Mouse (Mus musculus) adrenal gland, adult 8-10 months (tissue): ENCODE results near the gene Zpld1. TPM values are rescaled to one million over a fixed set of nuclear protein-coding genes. Genes with fewer than 3 reads are reported as not detected.

Experiments
- DNase-seq: peaks from one replicate; pipeline ENCODE4 v3.0.0; 2022
- total RNA-seq, 4 experiments: library from RNA; stranded (reverse); gene quantifications; 2 replicates each; pipeline ENCODE4 v1.2.4; 2022

Gene Zpld1
- not detected for total RNA-seq

DNA sequence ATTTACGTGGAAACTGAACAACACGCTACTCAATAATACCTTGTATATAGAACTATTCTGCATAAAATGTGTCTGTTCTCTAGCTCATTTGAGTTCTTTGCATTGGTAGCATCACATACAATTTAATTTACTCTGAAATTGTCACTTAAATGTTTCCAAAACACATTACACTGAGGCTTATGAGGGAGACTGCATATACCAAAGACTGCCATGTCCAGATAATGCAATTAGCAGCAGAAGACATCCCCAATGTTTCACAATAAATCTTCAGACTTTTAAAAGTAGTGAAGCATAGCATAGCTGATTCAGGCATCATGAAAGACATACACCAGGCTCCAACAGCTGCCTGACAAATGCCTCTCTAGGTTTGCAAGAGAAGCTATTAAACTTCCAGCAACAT is at the start of gene Zpld1:
TSS of gene Zpld1 (minus strand) at position 101 of the 400 bp plus-strand sequence.
- DNase-seq = no peak

DNA sequence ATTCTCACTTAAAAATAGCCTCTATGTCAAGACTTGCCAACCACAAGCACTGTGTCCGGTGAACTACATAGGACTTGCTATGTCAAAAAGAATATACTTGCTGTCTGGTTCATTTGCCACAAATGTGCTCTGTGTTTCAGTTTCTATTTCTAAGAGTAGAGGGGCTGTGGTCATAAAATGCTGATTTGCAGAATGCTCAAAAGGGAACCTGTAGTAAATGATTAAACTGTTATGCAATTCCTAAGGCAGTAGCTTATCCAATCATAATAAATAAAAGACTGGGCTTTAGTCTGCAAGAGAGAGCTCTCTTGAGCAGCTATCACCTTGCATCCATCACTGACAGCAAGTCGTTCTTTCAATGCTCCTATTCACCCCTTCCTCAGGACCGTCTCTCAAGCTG is 47.9 kb upstream of the Zpld1 start:
- no peak for DNase-seq

DNA sequence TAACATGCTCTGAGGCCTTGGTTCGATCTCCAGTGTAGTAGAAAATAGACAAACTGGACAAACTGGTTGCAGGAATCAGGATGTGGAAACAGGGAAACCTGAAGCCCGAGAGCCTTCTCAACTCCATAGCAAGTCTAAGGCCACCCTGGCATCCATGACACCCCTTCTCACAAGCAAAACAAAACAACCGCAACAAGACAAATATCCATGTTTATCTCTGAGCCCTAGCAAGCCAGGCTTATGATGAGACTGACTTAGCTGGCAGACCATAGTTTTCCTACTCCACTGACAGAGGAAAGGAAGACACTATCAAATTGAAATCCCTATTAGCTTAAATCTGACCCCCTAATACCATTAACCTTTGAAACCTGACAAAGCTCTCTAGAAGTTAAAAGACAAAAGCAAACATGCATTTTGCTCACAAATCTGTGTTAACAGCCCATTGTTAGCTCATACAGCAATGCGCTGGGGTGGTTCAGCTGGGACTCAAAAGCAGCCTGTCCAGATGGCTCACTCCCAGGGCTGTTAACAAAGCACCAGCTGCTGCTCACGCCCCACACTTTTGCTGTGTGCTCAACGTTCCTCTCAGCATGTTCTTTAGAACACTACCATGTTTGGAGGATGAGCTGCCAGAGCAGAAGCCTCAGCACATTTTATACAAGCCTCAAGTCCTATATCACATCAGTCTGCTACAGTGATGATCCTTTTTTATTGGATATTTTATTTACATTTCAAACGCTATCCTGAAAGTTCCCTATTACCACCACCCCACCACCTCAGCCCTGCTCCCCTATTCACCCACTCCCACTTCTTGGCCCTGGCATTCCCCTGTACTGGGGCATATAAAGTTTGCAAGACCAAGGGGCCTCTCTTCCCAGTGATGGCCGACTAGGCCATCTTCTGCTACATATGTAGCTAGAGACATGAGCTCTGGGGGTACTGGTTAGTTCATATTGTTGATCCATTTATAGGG is 24.0 kb upstream of the Zpld1 start:
- DNase-seq = no peak

DNA sequence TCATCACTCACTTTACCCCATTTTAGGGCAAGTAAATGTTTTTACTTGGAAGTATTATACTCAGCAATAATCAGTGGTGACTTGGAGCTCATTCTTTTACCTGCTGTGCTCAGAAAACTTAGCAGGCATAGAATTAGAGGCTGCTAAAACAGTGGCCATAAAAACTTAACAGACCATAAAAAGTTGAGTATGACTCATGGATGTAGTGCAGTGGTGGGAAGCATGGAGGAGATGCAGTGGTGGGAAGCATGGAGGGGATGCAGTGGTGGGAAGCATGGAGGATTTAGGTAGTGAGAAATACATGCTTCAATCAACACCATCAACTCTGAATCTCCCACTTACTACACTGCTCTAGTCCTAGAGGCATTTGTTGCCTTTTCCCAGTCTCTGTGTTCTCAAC is 19.2 kb upstream of the Zpld1 start:
- DNase-seq = no peak

DNA sequence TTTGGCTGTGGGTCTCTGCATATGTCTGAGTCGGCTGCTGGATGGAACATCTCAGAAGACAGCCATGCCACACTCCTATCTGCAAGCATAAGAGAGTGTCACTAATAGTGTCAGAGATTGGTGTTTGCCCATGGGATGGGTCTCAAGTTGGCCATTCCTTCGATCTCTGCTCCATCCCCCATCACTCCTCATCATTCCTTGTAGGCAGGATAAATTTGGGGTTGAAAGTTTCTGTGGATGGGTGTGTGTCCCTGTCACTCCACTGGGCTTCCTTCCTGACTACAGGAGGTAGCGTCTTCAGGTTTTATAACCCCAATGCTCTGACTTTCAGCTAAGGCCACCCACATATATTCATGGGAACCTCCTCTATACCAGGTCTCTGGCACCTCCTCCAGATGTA is 14.3 kb upstream of the Zpld1 start:
- no peak for DNase-seq

DNA sequence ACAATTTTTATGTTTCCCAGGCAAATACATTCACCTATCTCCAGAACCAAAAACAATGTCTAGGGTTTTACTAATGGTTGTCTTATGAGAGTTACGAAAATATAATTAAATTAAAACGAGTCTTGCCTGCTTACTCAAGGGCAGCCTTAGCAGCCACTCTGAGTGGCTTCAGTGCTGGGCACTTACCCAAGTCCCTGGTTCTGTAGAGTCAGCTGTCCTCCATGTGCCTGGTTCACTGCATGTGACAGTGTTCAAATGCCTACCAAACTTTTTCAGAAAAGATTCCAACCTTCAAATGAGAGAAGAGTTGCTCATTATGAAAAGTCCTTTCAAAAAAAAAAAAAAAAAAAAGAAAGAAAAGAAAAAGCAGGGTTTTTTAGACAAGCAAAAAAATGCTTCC is 15.1 kb downstream of the Zpld1 start:
- DNase-seq = no peak

DNA sequence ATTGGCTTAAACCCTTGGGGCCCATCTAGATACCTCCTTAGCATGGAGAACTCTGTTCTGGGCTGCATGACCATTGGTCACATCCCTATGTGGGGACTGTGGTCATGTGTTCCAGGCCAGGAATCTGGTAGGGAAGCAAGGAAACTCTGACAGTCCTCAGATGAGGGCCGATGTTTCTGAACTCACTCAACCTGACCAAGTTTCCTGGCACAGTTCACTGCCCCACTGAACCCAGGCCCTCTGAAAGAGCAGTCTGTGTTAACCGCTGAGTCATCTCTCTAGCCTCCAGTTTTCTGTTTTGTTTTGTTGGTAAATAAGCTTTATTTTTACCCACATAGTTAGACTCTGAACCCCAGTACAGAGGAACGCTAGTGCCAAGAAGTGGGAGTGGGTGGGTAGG is 20.3 kb downstream of the Zpld1 start:
- DNase-seq = no peak

DNA sequence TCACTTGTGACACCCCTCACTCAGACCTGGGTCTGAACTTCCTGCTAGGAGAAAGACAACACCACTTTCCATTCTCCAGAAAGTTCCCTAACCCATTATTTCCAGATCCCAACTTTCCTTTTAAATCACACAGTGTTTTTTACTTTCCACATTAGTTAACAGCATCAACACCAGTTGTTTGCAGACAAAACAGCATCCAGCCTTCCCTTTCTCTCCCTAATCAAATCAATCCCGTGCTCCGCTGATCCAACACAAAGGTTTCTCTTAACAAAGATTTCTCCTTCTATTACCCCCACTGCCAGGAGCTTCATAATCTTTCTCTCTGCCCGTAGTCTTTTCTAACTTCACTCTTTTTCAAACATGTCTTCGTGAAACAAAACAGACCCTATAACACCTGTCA is 32.5 kb downstream of the Zpld1 start:
- no peak for DNase-seq

DNA sequence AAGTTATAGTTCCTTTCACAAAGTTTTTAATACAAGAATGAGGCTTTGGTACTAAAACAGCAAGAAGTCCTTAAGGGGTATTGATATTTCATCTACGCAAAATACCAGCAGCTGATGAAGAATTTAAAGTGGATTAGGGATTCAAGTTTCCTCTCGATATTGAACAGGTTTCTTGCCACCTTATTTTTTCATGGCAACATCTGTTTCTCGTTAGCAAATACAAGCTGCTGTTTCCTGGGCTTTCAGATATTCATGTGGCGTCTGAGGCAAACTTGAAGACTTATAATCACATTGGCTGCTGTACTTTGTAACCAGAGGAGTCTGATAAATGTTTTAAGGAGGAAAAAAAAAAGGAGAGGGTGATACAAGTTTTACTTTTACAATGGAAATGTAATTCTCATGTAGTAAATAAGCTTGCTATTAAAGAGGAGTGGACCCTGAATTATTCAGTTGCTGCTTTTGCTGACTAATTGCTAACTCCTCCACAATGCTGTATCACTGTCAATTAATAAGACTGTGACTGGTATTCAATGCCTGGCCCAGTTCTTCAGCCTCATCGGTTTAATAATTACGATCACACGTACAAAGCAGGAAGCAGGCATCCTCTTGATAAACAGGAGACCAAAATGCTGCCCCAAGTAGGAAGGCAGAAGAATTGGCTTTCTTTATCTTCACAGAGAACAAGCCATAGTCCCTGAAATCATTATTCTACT is 36.8 kb downstream of the Zpld1 start:
- no peak for DNase-seq

DNA sequence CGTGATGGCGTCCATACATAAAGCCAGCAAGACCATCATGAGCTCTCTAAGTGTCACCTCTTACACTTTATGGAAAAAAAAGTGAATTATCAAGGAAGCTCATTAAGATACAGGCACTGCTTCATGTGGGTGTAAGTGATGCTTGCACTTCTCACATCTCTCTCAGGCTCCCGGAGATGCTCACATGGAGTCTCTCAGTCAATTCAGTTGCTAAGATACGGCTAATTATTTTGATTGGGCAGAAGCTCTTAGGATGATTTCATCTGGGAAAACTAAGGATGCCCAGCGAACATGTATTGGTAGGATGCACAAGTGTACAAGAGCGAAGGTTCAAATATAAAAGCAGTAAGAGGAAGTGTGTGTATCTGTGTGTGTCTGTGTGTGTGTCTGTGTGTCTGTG is 38.1 kb downstream of the Zpld1 start:
- no peak for DNase-seq

DNA sequence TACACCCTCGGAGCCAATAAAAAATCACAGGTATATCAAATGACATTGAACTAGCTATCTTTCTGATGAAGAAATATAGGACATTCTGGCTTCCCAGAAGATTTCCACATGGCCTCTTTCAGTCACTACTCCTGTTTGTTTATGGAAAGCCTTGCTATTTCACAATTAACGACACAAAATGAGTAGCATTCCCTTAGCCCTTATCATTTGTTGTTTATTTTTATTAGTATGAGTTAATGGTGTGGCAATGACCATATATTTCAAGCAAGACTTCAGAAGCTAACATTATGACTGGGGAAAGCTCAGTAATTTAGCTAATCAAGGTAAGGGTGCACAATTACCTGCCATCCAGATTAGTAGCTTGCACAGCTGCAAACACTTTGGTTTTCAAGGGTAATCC is 56.8 kb downstream of the Zpld1 start:
- no peak for DNase-seq

DNA sequence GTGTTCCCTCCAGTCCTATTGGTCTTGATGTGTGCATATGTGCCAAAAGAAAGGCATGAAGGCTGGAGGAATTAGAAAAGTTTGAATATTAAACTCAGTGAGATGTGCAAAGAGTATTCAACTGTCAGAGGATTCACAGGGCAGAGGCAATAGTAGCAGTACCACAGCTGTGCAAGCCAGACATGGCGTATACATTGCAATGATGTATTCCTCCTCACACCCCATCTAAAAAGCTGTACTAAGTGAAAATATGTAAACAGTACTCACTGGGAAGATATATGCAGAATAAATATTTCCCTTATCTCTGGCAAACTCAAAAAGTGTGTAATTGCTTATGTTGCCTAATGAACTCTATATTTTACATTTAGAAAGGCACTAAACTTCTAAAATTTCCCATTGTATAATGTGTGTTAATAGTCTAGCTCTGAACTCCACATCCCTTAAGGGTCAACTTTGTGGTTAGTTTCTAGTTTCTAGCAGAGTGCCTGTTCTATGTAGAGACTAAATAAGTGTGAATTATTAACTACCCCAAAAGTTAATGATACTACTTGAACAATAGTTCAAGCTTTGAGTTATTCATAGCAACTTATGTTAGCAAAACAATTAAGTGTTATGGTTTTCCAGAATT is 68.7 kb downstream of the Zpld1 start:
- DNase-seq = no peak

DNA sequence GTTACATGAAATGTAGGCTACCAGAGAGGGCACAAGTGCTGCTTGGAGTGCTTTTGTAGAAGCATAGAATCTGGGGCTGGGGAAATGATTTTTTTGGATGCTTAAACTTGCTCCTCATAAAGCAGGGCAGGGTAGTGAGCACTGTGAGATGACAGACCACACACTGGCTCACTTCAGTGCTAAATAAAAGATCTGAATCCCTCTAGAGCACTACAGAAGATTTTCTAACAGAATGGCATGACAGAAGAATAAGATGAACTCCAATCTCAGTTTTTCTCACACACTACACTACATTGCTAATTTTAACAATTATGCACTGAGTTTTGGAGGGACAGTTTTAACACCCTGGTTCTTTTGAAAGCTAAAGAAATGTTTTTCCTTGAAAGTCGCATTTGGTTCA is 93.8 kb downstream of the Zpld1 start:
- no peak for DNase-seq

DNA sequence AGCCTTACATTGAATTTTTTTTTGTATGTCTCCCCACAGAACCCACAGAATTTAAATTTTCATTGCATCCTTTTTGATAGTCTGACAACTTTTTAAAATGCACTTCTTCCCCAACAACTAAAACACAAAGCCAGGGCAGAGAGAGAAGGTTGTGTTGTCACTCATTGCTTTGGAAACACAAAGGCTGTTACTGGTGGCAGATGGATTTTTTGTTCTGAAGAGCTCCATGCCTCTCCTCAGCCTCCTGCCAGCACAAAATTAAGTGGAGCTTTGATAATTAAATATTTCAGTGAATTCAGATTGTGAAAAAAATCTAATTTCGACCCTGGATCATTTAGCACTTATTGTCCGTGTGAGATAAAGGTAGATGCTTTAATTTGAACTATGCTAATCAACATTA is 107.4 kb downstream of the Zpld1 start:
- no peak for DNase-seq

DNA sequence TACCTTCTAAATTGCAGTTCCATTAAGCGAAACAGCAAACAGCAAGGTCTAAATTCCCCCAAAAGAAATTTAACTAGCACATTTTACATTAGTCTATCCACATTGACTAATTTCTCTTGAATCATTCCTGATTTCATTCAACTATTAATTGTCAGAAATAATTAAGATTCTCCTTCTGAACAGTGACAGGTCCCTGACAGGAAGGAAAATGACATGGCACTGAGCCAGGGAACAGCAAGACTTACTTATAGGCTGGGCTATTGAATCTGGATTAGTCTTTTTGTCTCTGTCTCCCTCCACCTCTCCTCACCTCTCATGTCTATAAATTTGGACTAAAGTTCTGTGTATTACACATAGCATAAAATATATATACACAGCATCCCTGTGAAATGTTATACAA is 112.4 kb downstream of the Zpld1 start:
- DNase-seq = no peak
